Mouse (Mus musculus): ENCODE data around the gene Sptbn4. TPM values are rescaled to one million over a fixed set of nuclear protein-coding genes. Genes with fewer than 3 reads are reported as not detected.

Sptbn4 gene
- polyA plus RNA-seq, 1 experiment from 2014 or later, result 0.04 TPM

DNA sequence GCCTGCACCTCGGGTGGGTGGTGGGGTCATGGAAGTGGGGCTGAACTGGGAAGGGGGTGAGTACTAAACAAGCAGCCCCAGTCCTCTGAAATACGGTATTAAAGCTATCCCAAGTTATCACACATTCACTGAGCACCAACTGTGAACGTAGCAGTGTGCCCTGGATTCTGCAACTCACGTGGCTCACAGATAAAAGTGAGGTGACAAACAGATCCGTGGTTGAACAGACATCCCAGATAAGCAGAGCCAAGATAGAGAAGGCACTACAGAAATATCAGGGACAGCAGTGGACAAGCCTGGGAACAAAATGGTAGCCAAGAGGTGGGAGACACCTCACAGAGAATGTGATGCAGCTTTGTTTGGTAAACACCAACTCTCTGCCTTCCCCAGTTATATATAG is 12.2 kb upstream of the Sptbn4 start:
- H3K79me2 ChIP-seq (ENCODE audit: inconsistent target), result peaks cover 41% of the 10 kb centered on the region
- H3K4me3 ChIP-seq (ENCODE audit: inconsistent target), result no peak overlapping the region
- WGBS (ENCODE audit: missing documents), result 95% methylated on average over 5 of the region's 5 CpGs
- H3K36me3 ChIP-seq (ENCODE audit: inconsistent target), result peaks cover 46% of the 10 kb centered on the region; the same call in 1 of the 2 replicates
- no peak overlapping the region for H3K27ac ChIP-seq

DNA sequence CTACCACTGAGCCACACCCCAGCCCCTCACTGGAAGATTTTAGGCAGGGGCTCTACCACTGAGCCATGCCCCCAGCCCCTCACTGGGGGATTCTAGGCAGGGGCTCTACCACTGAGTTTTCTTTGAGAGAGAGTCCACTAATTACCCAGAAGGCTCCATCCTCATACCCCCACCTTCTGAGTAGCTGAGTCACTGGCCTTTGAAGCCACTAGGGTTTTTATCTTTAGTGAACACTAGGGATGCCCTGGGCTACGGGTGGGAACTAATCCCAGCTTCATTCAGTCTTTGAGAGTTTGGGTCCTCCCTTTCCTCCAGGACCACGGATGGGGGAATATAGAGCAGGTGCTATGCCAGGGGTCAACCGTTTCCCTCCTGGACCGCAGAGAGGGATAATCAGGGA is 11.1 kb upstream of the Sptbn4 start:
- 89% methylated on average over 4 of the region's 4 CpGs for WGBS (ENCODE audit: missing documents)

DNA sequence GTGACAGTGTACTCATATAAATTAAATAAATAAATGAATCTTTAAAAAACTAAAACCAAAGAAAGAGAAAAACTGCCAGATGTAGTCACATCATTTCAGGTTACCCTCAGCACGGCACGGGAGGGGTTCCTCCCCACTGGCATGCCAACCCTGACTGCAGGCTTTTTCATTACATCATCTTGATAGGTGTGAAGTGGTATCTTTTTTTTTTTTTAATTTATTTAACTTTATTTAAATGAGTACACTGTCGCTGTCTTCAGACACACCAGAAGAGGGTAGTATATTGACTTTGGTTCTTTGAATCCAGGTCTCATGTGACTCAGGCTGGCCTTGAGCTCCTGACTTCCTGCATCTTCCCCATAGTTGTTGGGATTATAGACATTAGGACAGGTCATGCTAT is 7.8 kb upstream of the Sptbn4 start:
- WGBS (ENCODE audit: missing documents), result 86% methylated on average over 3 of the region's 3 CpGs
- peaks cover 83% of the 10 kb centered on the region for H3K79me2 ChIP-seq (ENCODE audit: inconsistent target)
- no peak overlapping the region for H3K4me3 ChIP-seq (ENCODE audit: inconsistent target)
- no peak overlapping the region for H3K27ac ChIP-seq
- peaks cover 15% of the 10 kb centered on the region; the same call in 1 of the 2 replicates for H3K36me3 ChIP-seq (ENCODE audit: inconsistent target)

More for the DNA sequence above, 11.1 kb upstream of the Sptbn4 start:
- Histone ChIP-seq H3K79me2 (ENCODE audit: inconsistent target) (peaks cover 51% of the 10 kb centered on the region), H3K36me3 (ENCODE audit: inconsistent target) (peaks cover 36% of the 10 kb centered on the region; the same call in 1 of the 2 replicates), H3K27ac (no peak overlapping the region), H3K4me3 (ENCODE audit: inconsistent target) (no peak overlapping the region)

DNA sequence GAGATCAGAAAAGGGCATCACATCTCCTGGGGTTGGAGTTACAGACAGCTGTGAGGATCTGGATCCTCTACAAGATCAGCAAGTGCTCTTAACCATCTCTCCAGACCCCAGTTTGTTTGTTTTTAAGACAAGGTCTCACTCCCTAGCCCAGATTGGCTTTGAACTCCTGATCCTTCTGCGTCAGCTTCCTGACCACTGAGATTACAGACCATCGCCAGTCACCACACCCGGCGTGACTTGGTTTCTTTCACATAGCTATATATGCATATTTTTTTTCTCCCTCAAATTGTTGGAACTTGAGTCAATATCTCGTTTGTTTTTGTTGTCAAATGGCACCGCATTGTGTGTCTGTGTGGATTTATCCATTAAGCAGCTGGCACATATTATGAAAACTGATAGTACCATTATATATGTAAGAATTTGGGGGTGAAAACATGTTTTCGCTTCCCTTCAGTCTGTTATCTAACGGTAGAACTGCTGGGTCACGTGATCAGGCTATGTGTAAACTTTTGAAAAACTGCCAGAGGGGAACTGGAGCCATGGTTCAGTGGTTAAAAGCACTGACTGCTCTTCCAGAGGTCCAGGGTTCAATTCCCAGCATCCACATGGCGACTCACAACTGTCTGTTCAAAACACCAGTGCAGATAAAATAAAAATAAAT is 7.1 kb upstream of the Sptbn4 start:
- Histone ChIP-seq H3K27ac (0 out of 2 replicates have a peak overlapping the region, but pooled peaks have one; percentile 13), H3K79me2 (ENCODE audit: inconsistent target) (peaks cover 89% of the 10 kb centered on the region), H3K36me3 (ENCODE audit: inconsistent target) (peaks cover 8% of the 10 kb centered on the region; the same call in 1 of the 2 replicates), H3K4me3 (ENCODE audit: inconsistent target) (no peak overlapping the region)
- 53% methylated on average over 10 of the region's 10 CpGs for WGBS (ENCODE audit: missing documents)

DNA sequence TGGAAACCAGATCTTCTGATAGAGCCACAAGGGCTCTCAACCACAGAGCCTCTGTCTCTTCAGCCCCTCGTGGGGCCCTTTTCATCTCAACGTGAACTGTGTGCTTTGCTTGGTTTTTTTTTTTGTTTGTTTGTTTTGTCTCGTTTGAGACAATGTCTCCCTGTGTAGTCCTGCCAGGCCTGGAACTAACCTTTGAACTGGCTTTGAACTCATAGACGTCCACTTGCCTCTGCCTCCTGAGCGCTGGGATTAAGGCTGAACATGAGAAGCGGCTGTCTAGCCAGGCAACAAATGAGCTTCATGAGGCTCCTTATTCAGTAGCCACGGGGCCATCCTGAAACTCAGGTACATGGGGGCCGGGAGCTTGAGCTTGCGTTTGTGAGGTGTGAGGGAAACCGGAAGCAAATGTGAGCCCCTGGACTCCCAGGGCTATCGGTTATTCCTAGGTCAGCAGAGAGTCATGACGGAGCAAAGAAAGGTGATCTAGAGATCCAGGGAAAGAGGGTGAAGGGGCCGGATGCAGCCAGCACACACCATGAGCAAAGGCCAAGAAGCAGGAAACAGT is 4.8 kb upstream of the Sptbn4 start:
- Histone ChIP-seq H3K27ac (no peak overlapping the region), H3K36me3 (ENCODE audit: inconsistent target) (no peaks in the 10 kb centered on the region), H3K4me3 (ENCODE audit: inconsistent target) (no peak overlapping the region), H3K79me2 (ENCODE audit: inconsistent target) (peaks cover 90% of the 10 kb centered on the region)
- 90% methylated on average over 12 of the region's 13 CpGs for WGBS (ENCODE audit: missing documents)

DNA sequence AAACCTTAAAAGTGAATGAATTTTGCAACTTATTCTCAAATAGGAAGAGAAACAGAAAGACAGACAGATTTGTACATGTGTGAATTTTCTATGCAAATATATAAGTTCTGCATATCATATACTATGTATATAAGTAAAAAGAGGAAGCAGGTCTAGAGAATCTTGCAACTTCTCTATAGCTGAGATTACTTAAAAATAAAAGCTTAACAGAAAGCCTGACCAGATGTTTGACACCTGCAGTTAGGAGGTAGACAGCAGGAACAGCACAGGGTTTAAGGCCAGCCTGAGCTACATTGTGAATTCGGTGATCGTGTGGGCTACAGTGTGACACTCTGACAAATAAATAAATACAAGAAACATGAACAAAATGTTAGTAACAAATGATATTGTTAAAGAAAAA is 3.9 kb upstream of the Sptbn4 start:
- H3K79me2 ChIP-seq (ENCODE audit: inconsistent target), result peaks cover 81% of the 10 kb centered on the region
- H3K36me3 ChIP-seq (ENCODE audit: inconsistent target), result no peaks in the 10 kb centered on the region
- H3K27ac ChIP-seq, result peak overlapping the region; percentile 95
- 0% methylated on average over 2 of the region's 2 CpGs for WGBS (ENCODE audit: missing documents)
- no peak overlapping the region for H3K4me3 ChIP-seq (ENCODE audit: inconsistent target)

DNA sequence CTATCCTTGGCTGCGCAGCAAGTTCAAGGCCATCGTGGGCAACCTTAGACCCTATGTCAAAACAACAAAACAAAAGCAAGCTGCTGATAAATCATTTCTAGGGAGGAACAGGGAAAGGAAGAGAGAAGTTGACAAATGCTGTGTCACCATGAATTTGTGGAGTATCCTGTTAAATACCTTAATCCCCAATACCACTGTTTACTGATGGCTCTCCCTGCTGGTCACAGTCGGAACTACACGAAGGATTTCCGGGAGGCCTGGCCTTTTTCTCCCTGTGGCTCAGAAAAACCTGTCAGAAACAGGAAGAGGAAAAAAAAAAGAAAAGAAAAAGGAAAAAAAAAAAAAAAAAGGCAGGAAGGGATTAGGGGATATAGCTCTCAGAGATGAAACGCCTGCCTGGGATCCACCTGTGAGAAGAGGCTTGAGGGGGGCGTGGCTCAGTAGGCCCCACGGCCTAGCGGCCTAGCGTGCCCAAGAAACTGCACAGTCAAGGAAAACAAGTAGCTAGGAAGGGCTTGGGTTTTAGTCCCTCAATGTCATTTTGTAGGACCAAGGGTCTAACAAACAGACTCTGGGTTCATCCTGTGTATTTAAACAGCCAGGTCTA is 1.9 kb upstream of the Sptbn4 start:
- H3K79me2 ChIP-seq (ENCODE audit: inconsistent target), result peaks cover 61% of the 10 kb centered on the region
- H3K27ac ChIP-seq, result peak overlapping the region; percentile 95
- peak overlapping the region; percentile 74 for H3K4me3 ChIP-seq (ENCODE audit: inconsistent target)
- WGBS (ENCODE audit: missing documents), result 51% methylated on average over 10 of the region's 10 CpGs
- no peaks in the 10 kb centered on the region for H3K36me3 ChIP-seq (ENCODE audit: inconsistent target)

DNA sequence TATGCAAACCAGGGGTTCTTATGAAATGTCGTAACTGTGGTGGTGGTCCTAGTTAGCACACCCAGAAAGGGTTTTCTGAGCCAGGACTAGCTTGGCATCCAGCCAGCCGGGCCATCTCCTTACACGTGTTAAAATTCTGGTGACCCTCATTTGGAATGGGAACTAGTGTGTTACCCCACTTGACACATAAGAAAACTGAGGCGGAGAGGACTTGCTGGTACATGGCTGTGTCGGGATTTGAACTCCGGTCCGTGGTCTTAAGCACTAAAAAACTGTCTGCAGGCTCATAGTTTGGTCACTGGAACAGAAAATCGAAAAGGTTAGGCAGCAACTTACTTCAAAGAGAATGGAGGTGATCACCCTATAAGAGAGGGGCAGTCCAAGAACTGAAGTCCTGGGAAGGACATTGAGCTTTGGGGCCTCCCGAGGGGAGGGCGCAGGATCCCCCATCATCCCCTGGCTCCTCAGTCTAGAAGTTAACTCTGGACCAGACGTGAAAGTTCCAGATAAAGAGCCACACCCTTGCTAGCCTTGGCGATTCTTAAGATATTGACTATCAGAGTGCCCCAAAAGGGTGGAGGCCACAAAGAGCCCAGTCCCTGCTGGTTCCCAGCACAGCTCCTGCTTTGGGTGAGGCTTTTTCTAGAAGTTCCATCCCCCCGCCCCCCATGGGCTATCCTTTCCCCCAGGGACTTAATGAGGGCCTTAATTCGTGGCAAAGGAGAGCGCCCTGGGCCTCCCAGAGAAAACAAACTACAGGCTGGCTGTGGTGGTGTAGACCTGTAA is 1.1 kb upstream of the Sptbn4 start:
- H3K4me3 ChIP-seq (ENCODE audit: inconsistent target), result peak overlapping the region; percentile 74
- peaks cover 53% of the 10 kb centered on the region for H3K79me2 ChIP-seq (ENCODE audit: inconsistent target)
- peak overlapping the region; percentile 95 for H3K27ac ChIP-seq
- 54% methylated on average over 15 of the region's 15 CpGs for WGBS (ENCODE audit: missing documents)
- no peaks in the 10 kb centered on the region for H3K36me3 ChIP-seq (ENCODE audit: inconsistent target)

DNA sequence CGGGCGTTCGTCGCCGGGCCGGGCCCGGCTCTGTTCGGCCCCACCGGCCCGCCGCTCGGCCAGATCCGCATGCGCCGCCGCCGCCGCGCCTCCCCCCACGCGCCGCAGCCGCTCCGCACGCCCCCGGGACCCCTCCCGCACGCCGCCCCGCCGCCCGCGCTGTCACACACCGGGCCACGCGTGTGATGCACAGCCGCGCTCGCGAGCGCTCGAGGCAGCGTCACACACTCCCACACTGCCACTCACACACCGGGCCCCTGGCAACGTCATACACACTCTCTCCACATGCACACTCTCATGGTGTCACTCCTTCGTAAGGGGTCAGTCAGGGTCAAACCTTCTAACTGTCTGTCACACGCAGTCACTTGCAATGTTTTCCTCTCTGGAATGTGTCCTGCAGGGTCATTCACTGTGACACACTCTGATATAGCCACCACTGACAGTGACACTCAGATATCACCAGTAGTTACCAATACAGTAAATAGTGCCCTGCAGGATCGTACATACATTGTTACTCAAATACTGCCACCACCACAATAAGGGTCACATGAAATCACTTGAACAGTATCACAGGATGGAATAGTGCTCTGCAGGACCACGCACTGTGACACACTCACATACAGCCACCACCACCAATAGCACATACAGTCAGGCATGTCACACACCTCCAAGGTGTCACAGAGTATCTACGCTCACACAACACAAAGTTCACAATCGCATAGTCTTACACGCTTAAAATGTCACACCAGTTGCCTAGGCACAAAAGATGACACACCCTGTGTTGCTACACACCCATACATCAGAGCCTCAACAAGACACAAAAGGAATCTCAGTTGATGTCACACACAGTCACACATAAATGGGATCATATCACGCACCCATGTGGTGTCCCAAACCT is 716 bp downstream of the Sptbn4 start:
- Histone ChIP-seq H3K36me3 (ENCODE audit: inconsistent target) (no peaks in the 10 kb centered on the region), H3K27ac (no peak overlapping the region), H3K4me3 (ENCODE audit: inconsistent target) (no peak overlapping the region; the same call in 1 of the 2 replicates), H3K79me2 (ENCODE audit: inconsistent target) (peaks cover 35% of the 10 kb centered on the region)
- 13% methylated on average over 37 of the region's 53 CpGs for WGBS (ENCODE audit: missing documents)

DNA sequence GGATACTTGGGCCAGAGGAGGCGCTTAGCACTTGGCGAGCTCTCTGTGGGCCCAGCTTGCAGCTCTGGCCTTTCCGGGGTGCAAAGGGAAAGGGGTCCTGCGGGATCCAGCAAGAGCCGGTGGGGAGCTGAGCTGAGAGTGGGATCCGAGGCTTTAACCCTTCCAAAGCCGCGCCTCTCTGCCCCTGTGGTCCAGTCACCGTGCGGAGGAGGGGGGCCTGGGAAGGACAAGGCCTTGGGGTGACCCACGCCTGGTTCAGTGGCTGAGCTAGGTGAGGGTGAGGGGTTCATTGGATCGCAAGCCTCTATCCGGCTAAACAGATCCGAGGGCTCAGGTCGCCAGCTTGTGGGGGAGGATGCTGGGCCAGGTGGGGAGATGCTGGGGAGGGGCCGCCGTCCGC is 1.4 kb downstream of the Sptbn4 start:
- H3K4me3 ChIP-seq (ENCODE audit: inconsistent target), result no peak overlapping the region

DNA sequence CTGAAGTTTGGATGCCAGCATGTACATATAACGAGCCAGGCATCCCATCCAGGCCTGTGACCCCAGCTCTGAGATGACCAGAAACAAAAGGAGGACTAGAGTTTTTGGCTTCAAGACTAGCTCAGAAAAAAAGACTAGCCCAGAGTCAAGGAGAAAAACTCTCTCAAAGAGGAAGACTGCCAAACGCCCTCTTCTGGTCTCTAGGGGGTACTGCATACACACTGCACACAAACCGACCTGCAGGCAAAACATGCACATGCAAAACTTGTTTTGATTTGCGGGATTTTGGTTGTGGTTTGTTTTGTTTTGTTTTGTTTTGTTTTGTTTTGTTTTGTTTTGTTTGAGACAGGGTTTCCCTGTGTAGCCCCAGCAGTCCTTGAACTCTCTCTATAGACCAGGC is 7.5 kb downstream of the Sptbn4 start:
- 84% methylated on average over 4 of the region's 4 CpGs for WGBS (ENCODE audit: missing documents)
- Histone ChIP-seq H3K27ac (no peak overlapping the region), H3K4me3 (ENCODE audit: inconsistent target) (no peak overlapping the region), H3K36me3 (ENCODE audit: inconsistent target) (no peaks in the 10 kb centered on the region), H3K79me2 (ENCODE audit: inconsistent target) (no peaks in the 10 kb centered on the region)

More for the DNA sequence above, 1.4 kb downstream of the Sptbn4 start:
- no peaks in the 10 kb centered on the region for H3K36me3 ChIP-seq (ENCODE audit: inconsistent target)
- no peak overlapping the region for H3K27ac ChIP-seq
- WGBS (ENCODE audit: missing documents), result 24% methylated on average over 18 of the region's 18 CpGs
- H3K79me2 ChIP-seq (ENCODE audit: inconsistent target), result peaks cover 30% of the 10 kb centered on the region

DNA sequence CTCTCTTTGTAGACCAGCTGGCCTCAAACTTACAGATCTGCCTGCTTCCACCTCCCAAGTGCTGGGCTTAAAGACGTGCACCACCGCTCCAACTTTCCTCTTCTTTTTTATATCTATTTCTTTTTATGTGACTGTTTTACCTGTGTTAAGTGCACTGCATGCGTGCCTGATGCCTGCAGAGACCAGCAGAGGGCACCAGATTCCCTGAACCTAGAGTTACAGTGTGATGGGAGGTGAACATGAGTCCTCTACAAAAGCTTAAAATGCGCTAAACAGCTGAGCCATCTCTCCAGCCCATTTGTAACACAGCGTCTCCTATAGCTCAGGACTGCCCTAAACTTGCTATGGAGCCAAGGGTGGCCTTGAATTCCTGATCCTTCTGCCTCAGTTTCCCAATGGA is 9.9 kb downstream of the Sptbn4 start:
- no peaks in the 10 kb centered on the region for H3K36me3 ChIP-seq (ENCODE audit: inconsistent target)
- WGBS (ENCODE audit: missing documents), result 73% methylated on average over 5 of the region's 5 CpGs

DNA sequence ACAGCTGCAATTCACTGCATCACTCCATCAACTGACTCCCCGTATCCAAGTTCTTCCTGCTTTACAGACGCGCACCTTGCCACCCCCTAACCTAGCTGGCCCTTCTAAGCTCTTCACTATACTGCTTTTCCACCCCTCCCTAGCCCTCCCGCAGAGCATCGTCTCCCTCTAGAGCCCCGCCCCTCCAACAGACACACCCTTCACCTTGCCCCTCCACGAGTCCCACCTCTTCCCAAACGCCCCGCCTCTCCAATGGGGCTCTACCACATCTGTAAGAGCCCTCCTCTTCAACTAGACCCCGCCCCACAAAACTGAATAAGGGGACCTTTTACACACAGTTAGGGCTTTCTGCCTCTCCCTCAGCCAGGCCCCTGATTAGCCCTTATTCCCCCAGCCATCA is 13.7 kb downstream of the Sptbn4 start:
- H3K27ac ChIP-seq, result no peak overlapping the region
- 16% methylated on average over 10 of the region's 10 CpGs for WGBS (ENCODE audit: missing documents)
- H3K79me2 ChIP-seq (ENCODE audit: inconsistent target), result no peaks in the 10 kb centered on the region
- H3K4me3 ChIP-seq (ENCODE audit: inconsistent target), result no peak overlapping the region
- no peaks in the 10 kb centered on the region for H3K36me3 ChIP-seq (ENCODE audit: inconsistent target)

More for the DNA sequence above, 9.9 kb downstream of the Sptbn4 start:
- no peaks in the 10 kb centered on the region for H3K79me2 ChIP-seq (ENCODE audit: inconsistent target)
- no peak overlapping the region for H3K27ac ChIP-seq
- no peak overlapping the region for H3K4me3 ChIP-seq (ENCODE audit: inconsistent target)

DNA sequence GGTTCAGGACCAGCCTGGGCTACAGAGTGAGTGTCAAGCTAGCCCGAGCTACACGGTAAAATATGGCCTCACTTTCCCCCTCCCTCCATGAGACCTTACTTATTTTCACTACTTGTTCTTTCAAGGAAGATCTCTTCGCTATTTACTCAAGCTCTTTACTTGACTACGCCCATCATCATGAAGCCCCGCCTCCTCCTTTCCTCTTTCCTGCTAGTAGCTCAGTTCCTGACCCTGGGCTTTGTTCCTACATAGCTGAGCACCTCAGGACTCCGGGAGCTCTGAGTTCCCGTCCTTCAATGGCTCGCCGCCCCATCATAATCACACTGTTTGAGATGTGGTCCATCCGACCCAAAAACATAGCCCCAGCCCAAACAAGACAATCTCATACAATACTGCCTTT is 14.1 kb downstream of the Sptbn4 start:
- WGBS (ENCODE audit: missing documents), result 33% methylated on average over 10 of the region's 10 CpGs
- H3K27ac ChIP-seq, result no peak overlapping the region
- H3K4me3 ChIP-seq (ENCODE audit: inconsistent target), result no peak overlapping the region
- H3K79me2 ChIP-seq (ENCODE audit: inconsistent target), result no peaks in the 10 kb centered on the region
- H3K36me3 ChIP-seq (ENCODE audit: inconsistent target), result no peaks in the 10 kb centered on the region

Data from macrophage (primary cell).